Mouse (Mus musculus) myocyte (in vitro differentiated cells): ENCODE measurements at regions not wholly inside any gene's neighbourhood (a gene's known extent, or its start where the extent isn't known, plus 50 kb on each side); places are given as distances from the start of the nearest gene placed in this dataset.
"Not testable (repeated sequence)": the region's sequence is repeated elsewhere in the genome, so short reads cannot be mapped to it uniquely, and the experiment has no call there.

ENCODE experiments used
- H3K27me3 ChIP-seq: one replicate; pipeline ENCODE4 v1.6.1; 2011; ENCODE audit not compliant: control insufficient read depth, insufficient read depth, insufficient read length
- H3K36me3 ChIP-seq: one replicate; pipeline ENCODE4 v1.6.1; 2011; ENCODE audit not compliant: control insufficient read depth, insufficient read depth
- H3K4me2 ChIP-seq: one replicate; pipeline ENCODE4 v1.6.1; 2011; ENCODE audit warnings: low read depth, control low read depth
- H3K4me3 ChIP-seq: one replicate; pipeline ENCODE4 v1.5.1; 2011; ENCODE audit warnings: mild to moderate bottlenecking, control low read depth, moderate library complexity
- H3K79me2 ChIP-seq: one replicate; pipeline ENCODE4 v1.6.1; 2011; ENCODE audit not compliant: control insufficient read depth, insufficient read depth
- H3ac ChIP-seq: one replicate; pipeline ENCODE4 v1.6.1; 2011; ENCODE audit not compliant: control insufficient read depth, insufficient read length

- H3K27me3 ChIP-seq, H3K36me3 ChIP-seq, H3K79me2 ChIP-seq, H3ac ChIP-seq, H3K4me3 ChIP-seq, H3K4me2 ChIP-seq: not testable (repeated sequence)
Measured at GRCm38 (mm10) chr14:52899629-52900028, 404.1 kb upstream of the Olfr1507 start.

GRCm38 (mm10) chr14:52898310-52898709, 402.8 kb upstream of the Olfr1507 start:
- H3K79me2 ChIP-seq, H3K27me3 ChIP-seq, H3K4me2 ChIP-seq, H3K4me3 ChIP-seq, H3ac ChIP-seq, H3K36me3 ChIP-seq: not testable (repeated sequence)

- not testable (repeated sequence) for H3K36me3 ChIP-seq, H3K27me3 ChIP-seq, H3K4me2 ChIP-seq, H3K79me2 ChIP-seq, H3K4me3 ChIP-seq, H3ac ChIP-seq
Measured at GRCm38 (mm10) chr14:52879978-52880377, 384.4 kb upstream of the Olfr1507 start.

- not testable (repeated sequence) for H3K4me2 ChIP-seq, H3K79me2 ChIP-seq, H3K36me3 ChIP-seq, H3ac ChIP-seq, H3K4me3 ChIP-seq, H3K27me3 ChIP-seq
Measured at GRCm38 (mm10) chr14:52863841-52864240, 368.3 kb upstream of the Olfr1507 start.

GRCm38 (mm10) chr14:52863107-52863506, 367.6 kb upstream of the Olfr1507 start:
- not testable (repeated sequence) for H3ac ChIP-seq, H3K4me2 ChIP-seq, H3K36me3 ChIP-seq, H3K4me3 ChIP-seq, H3K79me2 ChIP-seq, H3K27me3 ChIP-seq

- not testable (repeated sequence) for H3K4me3 ChIP-seq, H3K27me3 ChIP-seq, H3ac ChIP-seq, H3K79me2 ChIP-seq, H3K4me2 ChIP-seq, H3K36me3 ChIP-seq
Measured at GRCm38 (mm10) chr14:52862491-52862890, 366.9 kb upstream of the Olfr1507 start.

- H3K79me2 ChIP-seq, H3K36me3 ChIP-seq, H3ac ChIP-seq, H3K27me3 ChIP-seq, H3K4me2 ChIP-seq, H3K4me3 ChIP-seq: not testable (repeated sequence)
Measured at GRCm38 (mm10) chr14:52855339-52855738, 359.8 kb upstream of the Olfr1507 start.

- H3K4me2 ChIP-seq, H3K4me3 ChIP-seq, H3K36me3 ChIP-seq, H3K27me3 ChIP-seq, H3K79me2 ChIP-seq, H3ac ChIP-seq: not testable (repeated sequence)
Measured at GRCm38 (mm10) chr14:52853598-52853997, 358.0 kb upstream of the Olfr1507 start.

- H3K27me3 ChIP-seq, H3K36me3 ChIP-seq, H3K79me2 ChIP-seq, H3ac ChIP-seq, H3K4me2 ChIP-seq, H3K4me3 ChIP-seq: not testable (repeated sequence)
Measured at GRCm38 (mm10) chr14:52847970-52848369, 352.4 kb upstream of the Olfr1507 start.

GRCm38 (mm10) chr14:52824005-52824404, 328.5 kb upstream of the Olfr1507 start:
- not testable (repeated sequence) for H3K4me3 ChIP-seq, H3K27me3 ChIP-seq, H3K36me3 ChIP-seq, H3K79me2 ChIP-seq, H3ac ChIP-seq, H3K4me2 ChIP-seq

- not testable (repeated sequence) for H3ac ChIP-seq, H3K4me2 ChIP-seq, H3K27me3 ChIP-seq, H3K79me2 ChIP-seq, H3K4me3 ChIP-seq, H3K36me3 ChIP-seq
Measured at GRCm38 (mm10) chr14:52821617-52822016, 326.1 kb upstream of the Olfr1507 start.

- not testable (repeated sequence) for H3K4me2 ChIP-seq, H3K36me3 ChIP-seq, H3K4me3 ChIP-seq, H3K27me3 ChIP-seq, H3ac ChIP-seq, H3K79me2 ChIP-seq
Measured at GRCm38 (mm10) chr14:52811128-52811415, 315.5 kb upstream of the Olfr1507 start.

GRCm38 (mm10) chr14:52810275-52811127, 315.0 kb upstream of the Olfr1507 start:
- H3K79me2 ChIP-seq, H3K36me3 ChIP-seq, H3ac ChIP-seq, H3K4me2 ChIP-seq, H3K27me3 ChIP-seq, H3K4me3 ChIP-seq: not testable (repeated sequence)
